Mouse (Mus musculus) ES-CJ7 (cell line): ENCODE measurements around the gene Amph.
A peak's percentile ranks its signal among the peaks of the same experiment; 100 is the strongest.
"Not testable (repeated sequence)": the region's sequence is repeated elsewhere in the genome, so short reads cannot be mapped to it uniquely, and the experiment has no call there.

Experiments
- DNase-seq: peaks from one replicate; pipeline ENCODE4 v3.0.0; 2011; ENCODE audit warnings: low read depth, low spot score

Gene Amph

DNA sequence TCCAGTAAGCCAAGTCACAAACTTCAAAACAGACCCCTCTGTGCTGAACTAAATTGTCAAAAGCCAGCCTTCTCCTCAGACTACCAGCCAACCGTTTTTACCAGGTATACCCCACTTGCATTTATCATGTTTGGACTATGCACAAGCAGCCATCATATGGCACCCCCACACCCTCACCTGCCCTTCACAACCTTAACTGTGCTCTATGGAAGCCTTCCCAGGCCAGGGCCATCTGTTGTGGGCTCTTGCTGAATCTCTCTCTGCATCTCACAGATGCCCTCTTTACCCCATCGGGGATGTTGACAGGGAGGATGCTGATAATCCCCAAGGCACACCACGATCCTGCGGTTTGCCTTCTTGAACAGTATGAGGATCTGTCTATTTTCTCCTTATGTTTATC, 77.9 kb downstream of the Amph start:
- DNase-seq = no peak

GRCm38 (mm10) chr13:19026923-19027322, 78.9 kb downstream of the Amph start:
- no peak for DNase-seq

DNA sequence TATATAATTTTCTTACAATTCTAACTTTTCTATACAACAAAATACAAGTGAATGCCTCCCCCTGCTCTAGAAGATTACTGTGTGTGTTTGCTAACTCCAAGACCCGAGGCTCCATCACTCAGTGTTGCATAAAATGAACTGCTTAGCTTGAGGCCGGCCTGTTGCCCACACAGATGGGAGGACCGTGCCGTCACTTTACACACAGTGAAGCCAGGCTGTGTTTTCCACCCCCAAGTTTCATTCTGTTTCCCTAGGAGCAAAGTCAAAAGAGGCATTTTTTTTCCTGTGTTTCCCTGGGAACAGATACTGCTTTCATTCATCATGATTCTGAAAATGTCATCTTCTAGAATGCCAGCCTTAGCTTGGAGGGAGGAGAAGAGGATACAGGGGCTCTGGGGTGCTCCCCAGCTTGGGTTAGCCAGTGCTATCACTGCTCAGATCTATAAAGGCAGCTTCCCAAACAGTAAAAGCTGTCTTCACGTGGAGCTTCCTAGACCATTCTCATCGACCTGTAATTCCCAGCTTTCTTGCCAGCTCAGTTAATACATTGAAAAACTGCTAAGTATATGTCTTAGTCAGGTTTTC, 79.9 kb downstream of the Amph start:
- no peak for DNase-seq

GRCm38 (mm10) chr13:19031916-19032688, 84.1 kb downstream of the Amph start:
- DNase-seq = peak; percentile 13

- DNase-seq = no peak
These were observed 104.1 kb downstream of the Amph start for GRCm38 (mm10) chr13:19052090-19052489.

DNA sequence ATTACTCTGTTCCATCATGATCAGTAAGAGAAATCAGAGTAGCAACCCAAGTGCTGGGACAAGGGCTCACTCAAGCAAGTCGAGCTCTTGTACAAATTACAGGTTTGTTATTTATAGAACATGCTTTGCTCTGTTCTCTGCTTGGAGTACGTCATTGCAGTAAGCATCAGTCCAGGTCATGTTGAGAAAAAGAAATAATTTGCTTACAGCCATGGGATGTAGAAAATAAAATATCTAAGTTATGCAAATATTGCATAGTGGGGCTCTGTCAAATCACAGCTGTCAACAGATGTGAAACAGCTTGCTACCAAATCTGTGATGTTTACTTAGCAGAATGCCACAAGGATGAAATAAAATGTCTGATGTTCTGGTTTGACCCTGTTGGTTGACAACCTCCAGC, 106.5 kb downstream of the Amph start:
- no peak for DNase-seq

DNA sequence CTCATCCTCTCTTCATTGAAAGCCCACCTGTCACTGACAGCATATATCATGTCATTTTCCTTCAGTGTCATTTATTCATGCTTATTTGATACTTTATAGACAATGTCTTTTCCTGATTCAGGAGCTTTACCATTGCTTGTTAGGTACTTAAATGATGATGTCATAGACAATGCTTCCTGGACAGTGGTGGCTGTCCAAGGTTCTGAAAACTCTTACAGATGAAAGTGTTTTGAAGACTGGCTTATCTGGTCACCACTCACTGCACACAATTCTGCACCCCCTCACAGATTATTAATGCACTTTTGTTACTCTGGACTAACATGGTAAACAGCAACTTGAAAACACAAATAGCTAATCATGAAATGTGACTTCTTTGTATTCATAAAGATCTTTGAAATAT, 124.3 kb downstream of the Amph start:
- DNase-seq = peak; percentile 27

- DNase-seq = no peak
These were observed 129.4 kb downstream of the Amph start for GRCm38 (mm10) chr13:19077427-19077826.

- no peak for DNase-seq
These were observed 133.9 kb downstream of the Amph start for GRCm38 (mm10) chr13:19081932-19082331.

DNA sequence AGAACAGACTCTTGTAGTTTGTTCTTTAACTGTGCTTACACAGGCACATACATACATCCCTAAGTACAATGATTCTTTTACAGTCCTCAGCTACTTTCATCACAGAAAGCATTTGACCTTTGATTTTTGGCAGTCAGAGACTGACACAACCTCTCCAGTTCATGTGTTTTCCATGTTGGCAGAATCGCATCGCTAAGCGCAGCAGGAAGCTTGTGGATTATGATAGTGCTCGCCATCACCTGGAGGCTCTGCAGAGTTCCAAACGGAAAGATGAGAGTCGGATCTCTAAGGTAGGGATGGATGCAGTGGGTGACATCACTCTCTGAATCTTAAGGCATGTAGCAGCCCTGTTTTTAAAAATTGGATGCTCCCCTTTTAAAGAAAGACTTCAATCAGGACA, 146.6 kb downstream of the Amph start:
- DNase-seq = no peak

GRCm38 (mm10) chr13:19097117-19097516, 149.1 kb downstream of the Amph start:
- DNase-seq = no peak

GRCm38 (mm10) chr13:19101889-19102402, 153.9 kb downstream of the Amph start:
- no peak for DNase-seq

DNA sequence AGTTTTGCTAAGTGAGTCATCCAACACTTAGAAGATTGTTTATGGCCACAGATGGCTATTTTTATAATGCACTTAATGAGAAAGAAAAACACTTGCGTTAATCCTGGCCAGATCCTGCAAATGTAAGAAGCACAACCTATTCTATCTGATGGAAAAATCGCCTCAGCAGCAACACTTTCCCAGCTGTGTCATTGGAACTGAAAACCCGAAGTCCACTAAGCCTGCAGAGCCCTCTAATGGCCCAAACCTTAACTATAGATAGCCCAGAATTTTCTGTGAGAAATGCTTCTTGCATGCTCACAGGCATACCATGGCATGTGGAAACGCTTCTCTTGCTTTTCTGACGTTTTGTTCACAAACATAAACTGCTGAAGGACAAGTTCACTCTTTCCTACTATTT, 158.4 kb downstream of the Amph start:
- no peak for DNase-seq

GRCm38 (mm10) chr13:19109331-19109730, 161.3 kb downstream of the Amph start:
- no peak for DNase-seq

DNA sequence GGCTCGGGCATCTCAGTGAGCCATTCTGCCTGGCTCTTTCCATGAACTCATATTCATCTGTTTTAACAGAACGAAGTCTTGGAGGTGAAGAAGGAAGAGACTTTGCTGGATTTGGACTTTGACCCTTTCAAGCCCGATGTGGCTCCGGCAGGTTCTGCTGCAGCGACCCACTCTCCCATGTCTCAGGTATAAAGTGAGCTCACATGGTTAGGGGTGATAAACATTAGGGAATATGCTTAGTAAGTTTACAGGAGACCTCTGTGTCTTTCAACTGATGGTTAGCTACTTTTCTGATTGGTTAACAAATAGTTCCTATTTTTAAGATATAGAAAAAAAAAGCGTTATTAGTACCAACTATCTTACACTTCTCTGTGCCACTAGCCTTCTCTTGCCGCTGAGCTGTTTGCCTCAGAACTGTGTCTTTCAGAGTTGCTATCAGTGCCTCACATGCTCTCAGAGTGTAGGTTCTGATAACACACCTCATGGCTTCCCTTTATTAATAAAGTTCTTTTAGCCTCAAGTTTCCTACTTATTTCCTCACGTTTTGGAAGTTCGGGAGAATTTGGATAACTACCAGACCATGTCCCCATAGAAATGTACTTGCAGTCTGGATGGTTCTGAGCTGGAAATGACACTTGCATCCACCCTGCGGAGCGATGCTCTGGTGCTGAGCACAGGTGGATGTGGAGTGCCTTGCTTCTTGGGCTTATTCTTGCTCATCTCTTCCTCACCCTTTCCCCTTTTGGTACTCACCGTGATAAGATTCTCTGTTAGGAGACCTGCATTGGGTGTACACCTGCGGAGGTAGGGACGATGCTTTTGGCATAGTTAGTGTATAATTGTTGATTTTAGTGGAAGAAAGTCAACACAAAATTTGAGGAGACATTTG, 165.3 kb downstream of the Amph start:
- DNase-seq = no peak

GRCm38 (mm10) chr13:19114761-19115160, 166.8 kb downstream of the Amph start:
- not testable (repeated sequence) for DNase-seq

DNA sequence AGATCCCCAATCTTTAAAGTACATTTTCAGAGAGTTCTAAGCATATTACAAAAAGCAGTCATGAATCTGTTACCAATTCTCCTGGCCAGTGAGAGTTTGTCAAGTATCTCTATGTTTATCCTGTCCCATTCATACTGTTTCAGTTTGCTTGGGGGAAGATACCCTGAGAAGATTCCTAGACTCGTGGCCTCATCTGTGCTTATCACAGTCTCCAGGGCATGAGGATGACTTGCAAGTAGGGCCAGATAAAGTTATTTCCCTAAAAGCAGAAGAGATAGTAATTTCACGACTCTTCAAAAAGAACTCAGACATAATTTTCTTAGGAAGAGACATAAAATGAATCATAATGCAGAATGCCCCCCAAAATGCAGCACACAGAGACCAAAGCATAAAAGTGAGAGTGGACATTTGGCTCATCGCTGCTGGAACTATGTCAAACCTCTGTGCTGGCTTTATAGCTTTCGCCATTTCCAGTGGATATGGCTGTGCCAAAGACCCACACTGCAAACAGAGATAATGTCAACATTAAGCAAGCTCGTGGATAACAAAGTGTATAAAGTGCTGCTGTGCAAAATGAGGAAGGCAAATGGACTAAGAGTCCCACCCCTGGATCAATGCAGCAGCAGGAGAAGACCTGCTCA, 179.0 kb downstream of the Amph start:
- no peak for DNase-seq

DNA sequence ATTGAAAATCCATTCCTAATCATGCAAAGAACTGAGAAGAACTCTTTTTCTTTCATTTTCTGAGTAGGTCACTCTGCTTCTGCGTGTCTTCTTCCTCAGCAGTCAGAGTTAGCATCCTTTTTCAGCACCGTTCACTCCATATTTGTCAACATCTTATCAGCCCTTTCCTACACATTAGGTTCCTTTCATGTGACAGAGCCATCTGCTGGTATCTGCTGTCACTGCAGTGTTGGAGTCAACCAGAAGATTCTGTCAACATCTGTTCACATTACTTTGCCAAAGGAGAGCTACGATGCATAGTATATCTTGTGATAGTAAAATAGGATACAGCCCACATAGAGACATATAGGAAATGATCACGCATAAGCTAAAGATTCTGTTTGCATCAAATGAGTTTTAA, 185.8 kb downstream of the Amph start:
- peak; percentile 56 for DNase-seq

DNA sequence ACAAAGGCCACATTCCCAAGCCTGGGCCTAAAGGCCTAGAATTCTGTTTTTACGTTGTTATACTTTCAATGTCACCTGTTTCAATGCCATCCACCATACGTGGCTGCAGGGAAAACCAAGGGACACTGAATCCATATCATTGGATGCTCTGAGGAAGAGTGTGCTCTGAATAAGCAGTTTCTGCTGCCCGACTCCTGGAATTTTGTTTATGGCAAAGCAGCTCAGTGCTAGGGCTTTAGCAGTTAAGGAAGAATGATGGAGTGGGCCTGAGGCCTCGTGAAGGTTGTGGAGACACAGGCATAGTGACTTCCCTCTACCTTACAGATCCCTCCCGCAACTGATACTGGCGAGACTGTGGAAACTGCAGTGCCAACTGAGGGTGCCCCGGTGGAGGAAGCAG, 189.2 kb downstream of the Amph start:
- peak; percentile 18 for DNase-seq

- DNase-seq = peak; percentile 95
These were observed 189.9 kb downstream of the Amph start for GRCm38 (mm10) chr13:19137932-19138331.

DNA sequence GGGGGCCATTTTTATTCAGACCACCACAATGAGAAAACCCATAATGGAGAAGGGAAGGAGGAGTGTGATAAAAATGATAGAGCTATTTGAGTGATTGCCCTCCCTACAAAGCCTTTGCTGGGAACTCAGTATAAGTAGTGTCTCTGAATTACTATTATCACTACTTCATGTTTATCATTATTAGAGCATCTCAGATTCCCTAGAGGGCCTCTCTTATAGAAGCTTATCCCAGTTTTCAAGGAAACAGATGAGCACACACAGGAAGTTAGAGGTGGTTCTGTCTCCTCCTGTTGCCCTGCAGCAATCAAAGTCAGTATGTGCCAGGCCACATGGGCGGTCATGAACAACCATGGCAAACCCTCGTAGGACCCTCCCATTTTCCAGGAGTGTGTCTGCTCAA, 190.5 kb downstream of the Amph start:
- DNase-seq = peak; percentile 21

DNA sequence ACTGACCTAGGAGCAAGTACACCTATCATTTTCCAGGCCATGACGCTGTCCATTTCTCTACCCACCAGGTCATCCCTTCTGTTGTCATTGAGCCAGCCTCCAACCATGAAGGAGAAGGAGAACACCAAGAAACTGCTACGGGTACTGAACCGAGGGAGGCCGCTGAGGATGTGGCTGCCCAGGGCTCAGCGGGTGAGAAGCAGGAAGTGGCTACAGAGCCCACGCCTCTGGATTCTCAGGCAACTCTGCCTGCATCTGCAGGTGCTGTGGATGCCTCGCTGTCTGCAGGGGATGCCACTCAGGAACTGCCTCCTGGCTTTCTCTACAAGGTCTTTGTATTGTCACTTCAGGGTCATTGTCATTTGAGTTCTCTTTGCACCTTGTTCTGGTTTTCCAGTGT, 191.1 kb downstream of the Amph start:
- no peak for DNase-seq
